Mouse (Mus musculus): Measurements from ENCODE around the gene Car4.

Gene Car4

DNA sequence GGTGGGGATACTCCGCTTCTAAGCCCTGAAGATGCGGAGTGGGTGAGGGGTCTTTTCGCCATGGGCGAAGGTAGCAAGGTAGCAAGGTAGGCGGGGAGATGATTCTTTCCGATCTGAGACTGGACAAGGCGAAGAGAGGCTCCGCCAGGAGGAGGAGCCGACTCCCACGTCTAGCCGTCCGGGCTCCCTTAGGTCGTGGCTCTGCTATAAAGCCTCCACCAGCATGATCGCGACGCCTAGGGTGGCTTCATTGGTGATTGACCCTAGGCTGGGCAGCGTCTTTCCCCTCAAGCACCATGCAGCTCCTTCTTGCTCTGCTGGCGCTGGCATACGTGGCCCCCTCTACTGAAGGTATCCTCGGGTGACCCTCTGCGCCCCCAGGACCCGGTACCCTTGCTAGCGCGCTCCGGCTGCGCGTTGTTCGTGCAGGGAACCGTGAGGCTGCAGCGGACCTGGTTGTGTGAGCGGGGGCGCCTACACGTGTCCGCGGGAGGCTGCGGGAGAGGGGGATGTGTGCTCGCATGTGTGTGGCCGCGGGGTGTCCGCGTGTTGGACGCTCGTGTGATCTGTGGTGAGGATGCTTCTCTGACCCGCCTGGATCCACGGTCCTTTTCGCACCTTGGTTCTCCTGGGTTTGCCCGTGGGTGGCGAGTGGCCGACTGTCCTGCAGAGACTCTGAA, at the start of gene Car4:
Gene Car4, plus strand, starts transcription at position 196 of the 680 bp plus-strand sequence.
- no peak for DNase-seq (ENCODE audit: low spot score)

DNA sequence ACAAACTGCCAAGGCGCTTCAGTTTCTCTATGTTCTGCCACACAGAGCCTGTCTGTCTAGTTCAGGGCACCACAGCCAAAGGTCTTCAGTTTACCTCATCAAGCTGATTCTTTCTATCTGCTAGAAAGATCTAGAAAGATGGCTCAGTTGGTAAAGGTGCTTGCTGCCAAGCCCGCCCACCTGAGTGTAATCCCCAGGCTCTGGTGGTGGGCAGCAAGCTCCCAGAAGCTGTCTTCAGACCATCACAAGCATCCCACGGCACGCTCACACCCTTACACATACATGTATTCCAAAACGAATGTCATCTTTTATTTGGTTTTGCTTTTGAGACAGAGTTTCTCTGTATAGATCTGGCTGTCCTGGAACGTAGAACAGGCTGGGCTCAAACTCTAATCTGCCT, 49.1 kb upstream of the Car4 start:
- DNase-seq (ENCODE audit: low spot score): no peak

- DNase-seq (ENCODE audit: low spot score): no peak
Measured at GRCm38 (mm10) chr11:84910411-84910810, 47.2 kb upstream of the Car4 start.

- peak; percentile 38 for DNase-seq (ENCODE audit: low spot score)
Measured at GRCm38 (mm10) chr11:84914673-84915072, 42.9 kb upstream of the Car4 start.

GRCm38 (mm10) chr11:84916053-84916702, 41.4 kb upstream of the Car4 start, which contains the start of gene Znhit3:
TSS of gene Znhit3 (minus strand) at chr11:84916366.
- peak; percentile 86 for DNase-seq (ENCODE audit: low spot score)

- no peak for DNase-seq (ENCODE audit: low spot score)
Measured at GRCm38 (mm10) chr11:84916703-84917300, 40.8 kb upstream of the Car4 start.

- peak; percentile 84 for DNase-seq (ENCODE audit: low spot score)
Measured at GRCm38 (mm10) chr11:84918425-84918824, 39.2 kb upstream of the Car4 start.

- peak; percentile 76 for DNase-seq (ENCODE audit: low spot score)
Measured at GRCm38 (mm10) chr11:84919276-84919675, 38.3 kb upstream of the Car4 start.

DNA sequence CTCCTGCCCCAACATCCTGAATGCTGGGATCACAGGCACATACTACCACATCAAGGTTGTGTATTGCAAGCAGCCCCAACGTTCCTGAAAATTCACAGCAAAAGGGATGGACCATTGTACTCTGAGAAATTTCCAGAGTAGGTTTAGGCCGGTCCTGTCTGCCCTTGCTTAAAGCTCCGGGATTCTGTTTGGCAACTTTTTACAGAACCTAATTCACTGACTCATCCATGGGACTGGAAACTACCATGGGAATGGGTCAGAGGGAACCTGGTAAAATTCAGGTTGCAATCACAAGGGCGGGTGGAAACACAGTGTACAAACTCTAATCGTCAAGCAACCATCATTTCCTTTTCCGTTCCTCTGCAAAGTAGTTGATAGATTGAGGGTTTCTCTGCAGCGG, 37.6 kb upstream of the Car4 start:
- DNase-seq (ENCODE audit: low spot score): no peak

DNA sequence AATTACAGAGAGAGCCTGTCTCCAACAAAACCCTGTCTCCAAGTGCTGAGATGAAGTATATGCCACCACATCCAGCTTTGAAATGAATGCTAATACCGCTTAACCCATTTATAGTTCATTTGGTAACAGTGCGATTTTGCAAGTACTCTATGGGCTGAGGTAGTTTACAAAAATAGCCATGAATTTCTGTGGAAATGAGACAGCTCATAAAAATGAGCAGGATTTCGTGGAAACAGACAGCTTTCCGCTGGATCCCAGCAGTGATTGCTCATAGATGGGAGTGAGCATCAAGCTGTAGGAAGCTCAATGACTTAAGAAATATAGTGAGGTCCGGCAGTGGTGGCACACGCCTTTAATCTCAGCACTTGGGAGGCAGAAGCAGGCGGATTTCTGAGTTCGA, 36.6 kb upstream of the Car4 start:
- no peak for DNase-seq (ENCODE audit: low spot score)

DNA sequence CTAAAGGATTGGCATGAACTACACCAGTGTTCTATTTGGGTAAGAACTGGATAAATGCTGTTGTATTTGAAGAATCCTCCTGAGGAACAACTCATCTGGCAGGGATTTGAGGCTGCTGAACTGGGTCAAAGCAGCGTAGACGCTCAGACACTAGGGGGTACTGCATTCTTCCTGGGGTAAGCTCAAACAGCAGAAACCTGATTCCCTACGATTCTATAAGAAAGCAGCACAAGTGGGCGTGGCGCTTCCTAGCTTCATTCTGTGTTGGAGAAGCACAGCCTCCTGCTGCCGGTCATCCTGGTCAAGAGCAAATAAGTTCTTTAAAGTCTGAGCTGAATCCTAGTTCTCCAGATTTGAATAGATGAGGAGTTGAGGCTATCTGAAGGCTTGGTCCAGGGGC, 25.3 kb upstream of the Car4 start:
- no peak for DNase-seq (ENCODE audit: low spot score)

- no peak for DNase-seq (ENCODE audit: low spot score)
Measured at GRCm38 (mm10) chr11:84939508-84940053, 18.0 kb upstream of the Car4 start.

DNA sequence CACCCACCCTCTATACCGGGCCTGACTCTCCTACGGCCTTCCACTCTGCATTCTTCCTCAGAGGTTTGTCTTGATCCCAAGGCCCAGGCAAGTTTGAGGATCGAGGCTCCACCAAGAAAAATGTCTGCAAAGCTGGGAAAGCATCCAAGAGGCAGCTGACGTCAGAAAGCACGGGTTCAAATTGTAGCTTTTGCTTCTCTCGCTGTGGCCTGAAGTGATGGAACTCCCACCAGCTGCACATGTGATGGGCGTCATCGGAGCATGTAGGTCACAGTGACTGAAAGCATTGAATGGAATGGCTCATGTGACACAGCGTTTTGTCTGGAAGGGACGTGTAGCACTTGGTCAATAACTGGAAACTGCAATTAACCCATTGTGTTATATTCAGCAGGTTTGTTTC, 17.4 kb upstream of the Car4 start:
- DNase-seq (ENCODE audit: low spot score): no peak

- DNase-seq (ENCODE audit: low spot score): peak; percentile 21
Measured at GRCm38 (mm10) chr11:84943948-84944347, 13.6 kb upstream of the Car4 start.

- no peak for DNase-seq (ENCODE audit: low spot score)
Measured at GRCm38 (mm10) chr11:84944639-84945435, 12.7 kb upstream of the Car4 start.

DNA sequence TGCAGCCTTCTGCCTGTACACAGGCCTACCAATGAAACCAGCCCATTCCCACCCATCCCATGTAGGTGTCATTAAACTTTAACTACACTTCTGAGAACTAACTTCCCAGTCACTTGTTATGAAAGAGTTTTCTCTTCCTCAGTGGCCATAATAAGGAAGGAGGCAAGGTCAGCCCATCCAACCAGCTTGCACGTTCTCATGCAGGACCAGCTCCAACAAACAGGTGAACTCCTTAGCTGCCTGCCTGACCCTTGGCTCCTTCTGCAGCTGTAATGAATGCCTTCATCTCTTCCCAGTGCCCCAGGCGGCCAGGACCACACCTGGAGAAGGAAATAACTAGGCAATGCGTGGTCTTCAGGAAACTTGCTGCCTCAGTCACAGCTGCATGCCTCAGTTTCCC, 11.7 kb upstream of the Car4 start:
- no peak for DNase-seq (ENCODE audit: low spot score)

- DNase-seq (ENCODE audit: low spot score): no peak
Measured at GRCm38 (mm10) chr11:84947206-84947605, 10.4 kb upstream of the Car4 start.

- DNase-seq (ENCODE audit: low spot score): no peak
Measured at GRCm38 (mm10) chr11:84948114-84948513, 9.5 kb upstream of the Car4 start.

- DNase-seq (ENCODE audit: low spot score): no peak
Measured at GRCm38 (mm10) chr11:84948526-84948925, 9.1 kb upstream of the Car4 start.

GRCm38 (mm10) chr11:84952611-84953010, 5.0 kb upstream of the Car4 start:
- DNase-seq (ENCODE audit: low spot score): no peak

DNA sequence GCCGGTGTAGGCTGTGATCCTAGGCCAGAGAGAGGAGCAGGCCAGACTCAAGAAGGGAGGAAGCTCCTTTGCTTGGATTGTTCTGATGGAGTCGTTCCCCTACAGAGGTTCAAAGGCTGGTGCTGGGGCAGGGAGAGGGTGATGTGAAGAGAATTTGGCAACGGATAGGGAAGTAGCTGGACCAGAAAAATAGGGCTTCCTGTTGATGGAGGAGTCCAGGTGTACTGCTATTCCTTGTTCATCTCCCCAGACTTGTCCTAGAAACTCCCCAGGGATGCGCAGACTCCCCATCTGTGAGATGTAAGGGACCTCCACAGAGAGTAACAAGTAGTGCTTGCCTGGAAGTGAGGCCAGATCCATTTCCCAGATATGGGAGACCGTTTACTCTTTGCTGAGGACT, 1.2 kb upstream of the Car4 start:
- DNase-seq (ENCODE audit: low spot score): no peak

DNA sequence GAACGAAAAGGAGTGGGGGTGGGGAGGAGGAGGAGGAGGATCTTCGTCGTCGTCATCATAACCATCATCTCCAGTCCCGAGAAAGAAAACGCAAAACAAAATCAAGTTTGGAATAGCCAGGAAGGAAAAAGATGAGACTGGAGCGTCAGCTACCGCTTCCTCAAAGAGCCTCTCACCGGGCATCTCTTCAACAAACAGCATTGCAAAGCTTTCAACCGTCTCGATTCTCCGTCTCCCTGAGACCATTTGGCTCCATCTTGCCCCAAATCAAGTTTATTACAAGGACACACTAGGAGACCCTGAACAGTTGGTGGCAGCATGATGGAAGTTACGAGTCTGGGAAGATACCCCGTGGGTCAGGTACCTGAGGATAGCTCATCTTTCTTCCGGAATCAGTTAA, 415 bp upstream of the Car4 start:
- no peak for DNase-seq (ENCODE audit: low spot score)
